Mouse (Mus musculus): ENCODE measurements around the gene Cd38. TPM values are rescaled to one million over a fixed set of nuclear protein-coding genes. Genes with fewer than 3 reads are reported as not detected.

Gene Cd38
- polyA plus RNA-seq, 1 experiment from 2014 or later: 24.0 TPM

GRCm38 (mm10) chr5:43927729-43928128 lies 59.4 kb downstream of the Cd38 start:
- Histone ChIP-seq H3K27ac (ENCODE audit: poor library complexity, severe bottlenecking) (no peak overlapping the region), H3K4me3 (no peak overlapping the region), H3K27me3 (replicated peaks) (no peaks in the 10 kb centered on the region), H3K4me2 (no peak overlapping the region), H3K36me3 (no peaks in the 10 kb centered on the region), H3K9ac (no peak overlapping the region), H3K4me1 (replicated peaks) (no peaks in the 10 kb centered on the region), H3K9me3 (replicated peaks) (no peaks in the 10 kb centered on the region)
- ATAC-seq (ENCODE audit: insufficient number of reproducible peaks, low FRiP score): no peak

DNA sequence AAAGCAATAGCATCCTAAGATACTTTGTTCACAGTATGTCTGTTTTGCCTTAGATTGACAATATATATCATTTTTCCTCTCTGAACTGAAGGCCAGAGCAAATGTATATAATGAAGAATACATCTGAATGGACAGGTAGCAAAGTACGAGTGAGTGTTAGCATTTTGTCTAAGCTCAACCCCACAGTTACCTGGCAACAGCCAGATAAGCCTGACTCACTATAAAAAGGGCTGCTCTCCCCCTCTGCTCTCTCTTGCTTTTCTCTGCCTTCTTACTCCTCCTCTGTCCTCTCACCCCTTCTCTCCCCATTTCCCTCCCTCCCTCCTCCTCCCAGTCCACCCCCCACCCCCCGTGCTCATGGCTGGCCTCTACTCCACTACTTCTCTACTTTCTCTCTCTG lies 64.9 kb downstream of the Cd38 start:
- no peak overlapping the region for H3K4me3 ChIP-seq
- ATAC-seq (ENCODE audit: insufficient number of reproducible peaks, low FRiP score): no peak
- H3K9me3 ChIP-seq (replicated peaks): no peaks in the 10 kb centered on the region
- no peaks in the 10 kb centered on the region for H3K36me3 ChIP-seq
- 38% methylated on average over 2 of the region's 2 CpGs for WGBS
- H3K27ac ChIP-seq (ENCODE audit: poor library complexity, severe bottlenecking): no peak overlapping the region
- H3K4me2 ChIP-seq: no peak overlapping the region
- H3K27me3 ChIP-seq (replicated peaks): no peaks in the 10 kb centered on the region
- no peak overlapping the region for H3K9ac ChIP-seq
- H3K4me1 ChIP-seq (replicated peaks): no peaks in the 10 kb centered on the region

DNA sequence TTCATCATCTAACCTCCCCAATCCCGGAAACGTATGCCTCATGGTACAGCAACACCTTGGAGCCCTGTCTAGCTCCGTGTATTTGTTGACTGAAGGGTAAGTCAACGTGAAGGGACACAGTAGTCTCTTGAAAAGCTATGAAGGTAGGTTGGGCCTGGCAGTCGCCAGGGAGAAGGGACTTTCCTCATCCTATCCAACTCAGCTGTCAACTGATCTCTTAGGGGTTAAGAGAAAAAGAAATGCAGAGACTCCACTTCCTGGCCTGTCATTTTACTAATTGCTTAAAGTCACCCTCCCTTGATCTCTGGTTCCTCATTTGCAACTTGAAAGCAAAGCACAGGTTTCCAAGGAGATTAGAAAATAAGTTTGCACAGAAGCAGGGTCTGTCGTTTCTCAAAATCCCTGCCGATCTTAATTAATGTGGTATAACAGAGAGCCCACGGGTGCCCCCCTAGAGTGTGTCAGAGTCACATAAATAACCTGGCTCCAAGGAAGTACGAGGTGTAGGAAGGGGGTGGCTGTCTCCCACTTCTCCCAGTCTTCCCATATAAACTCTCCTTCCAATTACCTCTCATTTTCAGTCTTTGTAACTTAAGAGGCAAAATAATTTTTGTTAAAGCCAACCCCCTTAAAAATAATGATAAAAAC lies 79.1 kb downstream of the Cd38 start:
- 48% methylated on average over 9 of the region's 9 CpGs for WGBS
- ATAC-seq (ENCODE audit: insufficient number of reproducible peaks, low FRiP score): no peak
- H3K36me3 ChIP-seq: no peaks in the 10 kb centered on the region
- H3K9me3 ChIP-seq (replicated peaks): no peaks in the 10 kb centered on the region
- H3K27ac ChIP-seq (ENCODE audit: poor library complexity, severe bottlenecking): no peak overlapping the region
- peak overlapping the region; percentile 71 for H3K4me2 ChIP-seq
- H3K4me3 ChIP-seq: peak overlapping the region; percentile 44
- no peaks in the 10 kb centered on the region for H3K27me3 ChIP-seq (replicated peaks)
- peaks cover 9% of the 10 kb centered on the region for H3K4me1 ChIP-seq (replicated peaks)
- H3K9ac ChIP-seq: peak overlapping the region; percentile 47; the same call in 1 of the 2 replicates

DNA sequence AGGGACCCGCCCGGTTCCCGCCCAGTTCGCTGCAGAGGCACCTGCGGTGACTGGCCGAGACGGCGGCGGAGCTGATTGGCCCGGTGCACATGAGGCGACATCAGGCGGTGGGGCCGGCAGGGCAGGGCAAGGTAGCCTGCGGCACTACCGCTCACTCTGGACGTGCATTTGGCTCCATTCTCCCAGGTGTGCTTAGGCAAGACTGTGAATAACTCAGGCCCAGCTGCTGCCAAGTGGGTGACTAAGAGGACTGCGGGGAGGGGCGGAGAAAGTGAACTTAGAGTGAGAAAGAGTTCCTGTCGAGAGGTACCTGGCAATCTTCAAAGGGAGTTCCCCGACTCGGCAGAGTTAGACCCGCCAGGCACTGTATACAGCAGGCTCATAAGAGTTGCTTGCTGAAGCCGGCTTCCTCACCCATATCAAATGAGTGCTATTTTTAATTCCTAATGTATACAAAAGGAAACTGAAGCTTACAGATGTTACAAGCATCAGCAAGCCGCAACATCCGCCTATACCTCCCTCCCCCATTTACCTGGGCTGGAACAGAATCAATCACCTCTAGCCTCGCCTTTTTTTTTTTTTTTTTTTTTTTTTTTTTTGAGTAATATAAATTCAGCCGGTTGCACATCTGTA lies 79.9 kb downstream of the Cd38 start:
- H3K4me3 ChIP-seq: peak overlapping the region; percentile 44
- H3K9ac ChIP-seq: peak overlapping the region; percentile 47
- no peaks in the 10 kb centered on the region for H3K27me3 ChIP-seq (replicated peaks)
- H3K4me1 ChIP-seq (replicated peaks): peaks cover 9% of the 10 kb centered on the region
- H3K36me3 ChIP-seq: no peaks in the 10 kb centered on the region
- peak; percentile 82 for ATAC-seq (ENCODE audit: insufficient number of reproducible peaks, low FRiP score)
- H3K27ac ChIP-seq (ENCODE audit: poor library complexity, severe bottlenecking): no peak overlapping the region
- 2% methylated on average over 27 of the region's 27 CpGs for WGBS
- H3K9me3 ChIP-seq (replicated peaks): no peaks in the 10 kb centered on the region
- peak overlapping the region; percentile 71 for H3K4me2 ChIP-seq

GRCm38 (mm10) chr5:43948748-43949275 lies 80.5 kb downstream of the Cd38 start:
- ATAC-seq (ENCODE audit: insufficient number of reproducible peaks, low FRiP score): peak; percentile 66; the same call in 1 of the 2 replicates
- H3K36me3 ChIP-seq: no peaks in the 10 kb centered on the region
- H3K27ac ChIP-seq (ENCODE audit: poor library complexity, severe bottlenecking): no peak overlapping the region
- peak overlapping the region; percentile 71 for H3K4me2 ChIP-seq
- WGBS: 3% methylated on average over 8 of the region's 8 CpGs
- H3K9me3 ChIP-seq (replicated peaks): no peaks in the 10 kb centered on the region
- no peaks in the 10 kb centered on the region for H3K27me3 ChIP-seq (replicated peaks)
- peak overlapping the region; percentile 44 for H3K4me3 ChIP-seq
- H3K4me1 ChIP-seq (replicated peaks): peaks cover 9% of the 10 kb centered on the region
- H3K9ac ChIP-seq: peak overlapping the region; percentile 60; the same call in 1 of the 2 replicates

DNA sequence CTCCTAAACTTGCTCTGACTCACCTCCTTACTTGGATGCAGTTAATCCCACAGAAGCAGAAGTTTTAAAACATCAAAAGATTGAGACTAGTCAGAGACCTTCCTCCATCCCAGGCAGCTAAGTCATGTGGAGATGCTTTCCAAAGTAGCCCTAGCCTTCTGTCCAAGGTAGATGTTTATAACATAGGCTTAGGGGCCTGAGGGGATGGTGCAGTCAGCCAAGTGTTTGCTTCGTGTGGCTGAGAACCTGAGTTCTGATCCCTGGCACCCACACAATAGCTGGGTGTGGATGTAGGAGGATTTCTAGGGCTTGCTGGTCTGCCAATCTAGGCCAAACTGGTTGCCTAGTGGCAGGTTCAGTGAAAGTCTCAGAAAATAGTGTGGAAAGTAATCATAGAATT lies 84.9 kb downstream of the Cd38 start:
- no peak overlapping the region for H3K4me3 ChIP-seq
- no peak for ATAC-seq (ENCODE audit: insufficient number of reproducible peaks, low FRiP score)
- no peak overlapping the region for H3K4me2 ChIP-seq
- 62% methylated on average over 1 of the region's 1 CpGs for WGBS
- H3K4me1 ChIP-seq (replicated peaks): peaks cover 3% of the 10 kb centered on the region
- peaks cover under 1% of the 10 kb centered on the region; the same call in 1 of the 2 replicates for H3K9me3 ChIP-seq (replicated peaks)
- no peak overlapping the region for H3K9ac ChIP-seq
- H3K27ac ChIP-seq (ENCODE audit: poor library complexity, severe bottlenecking): no peak overlapping the region
- no peaks in the 10 kb centered on the region for H3K27me3 ChIP-seq (replicated peaks)
- H3K36me3 ChIP-seq: no peaks in the 10 kb centered on the region

DNA sequence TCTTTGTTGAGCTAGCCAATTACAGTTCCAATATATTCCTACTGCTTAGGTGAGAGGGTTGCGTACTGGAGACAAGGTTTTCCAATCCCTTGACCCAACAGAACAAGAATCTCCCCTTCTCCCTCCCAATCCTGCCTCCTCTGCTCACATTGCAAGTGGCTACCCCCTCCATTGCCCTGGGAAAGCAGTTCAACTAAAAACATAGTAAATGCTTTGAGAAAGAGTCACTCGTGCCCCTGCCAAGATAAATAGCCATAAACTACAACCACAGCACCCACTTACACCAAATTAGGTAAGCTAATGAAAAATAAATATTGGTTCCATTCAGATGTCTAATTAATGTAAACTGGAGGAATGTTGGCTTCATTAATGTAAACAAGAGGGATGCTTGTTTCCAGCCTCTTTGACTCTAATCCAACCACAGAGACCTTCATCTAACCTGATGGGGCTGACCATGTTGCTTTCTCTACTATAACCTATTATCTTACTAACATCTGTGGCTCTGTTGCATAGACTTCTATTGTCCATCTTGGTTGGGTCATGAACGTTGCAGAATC lies 91.6 kb downstream of the Cd38 start:
- no peaks in the 10 kb centered on the region for H3K27me3 ChIP-seq (replicated peaks)
- ATAC-seq (ENCODE audit: insufficient number of reproducible peaks, low FRiP score): no peak
- no peaks in the 10 kb centered on the region for H3K36me3 ChIP-seq
- 77% methylated on average over 3 of the region's 3 CpGs for WGBS
- H3K4me3 ChIP-seq: no peak overlapping the region
- no peak overlapping the region for H3K4me2 ChIP-seq
- H3K27ac ChIP-seq (ENCODE audit: poor library complexity, severe bottlenecking): no peak overlapping the region
- no peaks in the 10 kb centered on the region for H3K4me1 ChIP-seq (replicated peaks)
- no peak overlapping the region for H3K9ac ChIP-seq
- H3K9me3 ChIP-seq (replicated peaks): peaks cover 3% of the 10 kb centered on the region; the same call in 1 of the 2 replicates

DNA sequence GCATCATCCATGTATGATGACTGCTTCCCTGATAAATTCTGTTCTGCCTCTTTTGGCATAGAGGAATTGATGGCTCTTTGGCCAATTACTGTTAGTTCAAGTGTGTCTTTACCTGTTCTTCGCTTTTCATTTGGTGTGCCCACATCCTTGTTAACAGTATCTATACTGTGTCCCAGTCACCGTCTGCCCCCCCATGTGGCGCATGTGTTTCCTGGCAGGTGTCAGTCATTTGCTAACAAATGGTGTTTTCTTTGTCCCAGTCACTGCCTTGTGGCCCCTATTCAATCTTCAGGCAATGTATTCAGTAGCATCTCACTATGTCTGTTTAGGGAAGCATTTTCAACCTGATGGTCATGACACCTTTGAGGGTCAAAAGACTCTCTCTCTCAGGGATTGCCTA lies 92.7 kb downstream of the Cd38 start:
- Histone ChIP-seq H3K27me3 (replicated peaks) (no peaks in the 10 kb centered on the region), H3K4me1 (replicated peaks) (no peaks in the 10 kb centered on the region), H3K27ac (ENCODE audit: poor library complexity, severe bottlenecking) (no peak overlapping the region), H3K9ac (no peak overlapping the region), H3K4me3 (no peak overlapping the region), H3K9me3 (replicated peaks) (peaks cover 3% of the 10 kb centered on the region; the same call in 1 of the 2 replicates), H3K4me2 (no peak overlapping the region), H3K36me3 (no peaks in the 10 kb centered on the region)
- 83% methylated on average over 3 of the region's 3 CpGs for WGBS
- no peak for ATAC-seq (ENCODE audit: insufficient number of reproducible peaks, low FRiP score)

Other genes with a start within 250 kb of the Cd38 start
- 9.8 and 10.0 TPM in 2 replicates for gene Cc2d2a, start 206.2 kb upstream of the Cd38 start, polyA plus RNA-seq (2016; fragmentation: Nextera tagmentation; extraction: Ambion mirVana)
- gene Bst1, start 49.7 kb upstream of the Cd38 start, polyA plus RNA-seq (2016; fragmentation: Nextera tagmentation; extraction: Ambion mirVana): 0.06 and 0.09 TPM in 2 replicates
- gene Fbxl5, start 46.9 kb upstream of the Cd38 start, polyA plus RNA-seq (2016; fragmentation: Nextera tagmentation; extraction: Ambion mirVana): 48.2 and 50.0 TPM in 2 replicates
- gene Gm7879, start 44.6 kb downstream of the Cd38 start, polyA plus RNA-seq (2016; fragmentation: Nextera tagmentation; extraction: Ambion mirVana): 0.32 TPM in 1 of 2 replicates, not detected in the other
- gene Fgfbp1, start 113.2 kb downstream of the Cd38 start, polyA plus RNA-seq (2016; fragmentation: Nextera tagmentation; extraction: Ambion mirVana): 0.17 TPM in 1 of 2 replicates, not detected in the other
- 15.8 and 18.2 TPM in 2 replicates for gene Prom1, start 233.5 kb downstream of the Cd38 start, polyA plus RNA-seq (2016; fragmentation: Nextera tagmentation; extraction: Ambion mirVana)

All from heart, embryonic 12.5 days (tissue).